Mouse (Mus musculus) cerebellum, adult 9-11 months (tissue): ENCODE data around the gene Arhgap27.
A peak's percentile ranks its signal among the peaks of the same experiment; 100 is the strongest.
"Not testable (repeated sequence)": the region's sequence is repeated elsewhere in the genome, so short reads cannot be mapped to it uniquely, and the experiment has no call there.

ENCODE experiments used
- DNase-seq: peaks from one replicate; pipeline ENCODE4 v3.0.0; 2022

Arhgap27 gene

GRCm38 (mm10) chr11:103332186-103332889 is 31.2 kb downstream of the Arhgap27 start:
- DNase-seq, result peak; percentile 91

- DNase-seq, result peak; percentile 68
Measured at GRCm38 (mm10) chr11:103331502-103332185, 31.8 kb downstream of the Arhgap27 start.

- DNase-seq, result no peak
Measured at GRCm38 (mm10) chr11:103330651-103331319, 32.7 kb downstream of the Arhgap27 start.

GRCm38 (mm10) chr11:103326950-103327349 is 36.5 kb downstream of the Arhgap27 start:
- DNase-seq, result peak; percentile 67

GRCm38 (mm10) chr11:103325172-103325571 is 38.3 kb downstream of the Arhgap27 start:
- DNase-seq, result peak; percentile 66

- no peak for DNase-seq
Measured at GRCm38 (mm10) chr11:103324723-103325122, 38.8 kb downstream of the Arhgap27 start.

- not testable (repeated sequence) for DNase-seq
Measured at GRCm38 (mm10) chr11:103322832-103323231, 40.7 kb downstream of the Arhgap27 start.

- DNase-seq, result no peak
Measured at GRCm38 (mm10) chr11:103320646-103321045, 42.8 kb downstream of the Arhgap27 start.

- DNase-seq, result no peak
Measured at GRCm38 (mm10) chr11:103320196-103320595, 43.3 kb downstream of the Arhgap27 start.

- no peak for DNase-seq
Measured at GRCm38 (mm10) chr11:103318042-103318441, 45.5 kb downstream of the Arhgap27 start.

- DNase-seq, result no peak
Measured at GRCm38 (mm10) chr11:103315379-103315778, 48.1 kb downstream of the Arhgap27 start.

GRCm38 (mm10) chr11:103314736-103315374 is 48.6 kb downstream of the Arhgap27 start:
- no peak for DNase-seq

GRCm38 (mm10) chr11:103313542-103313941 is 50.0 kb downstream of the Arhgap27 start:
- no peak for DNase-seq

GRCm38 (mm10) chr11:103312655-103313255 is 50.7 kb downstream of the Arhgap27 start:
- no peak for DNase-seq

GRCm38 (mm10) chr11:103311960-103312611 is 51.4 kb downstream of the Arhgap27 start:
- no peak for DNase-seq

GRCm38 (mm10) chr11:103309956-103310574 is 53.4 kb downstream of the Arhgap27 start:
- no peak for DNase-seq

- DNase-seq, result no peak
Measured at GRCm38 (mm10) chr11:103307910-103308309, 55.6 kb downstream of the Arhgap27 start.

- no peak for DNase-seq
Measured at GRCm38 (mm10) chr11:103304525-103304924, 59.0 kb downstream of the Arhgap27 start.

- DNase-seq, result no peak
Measured at GRCm38 (mm10) chr11:103294772-103295171, 68.7 kb downstream of the Arhgap27 start.

- DNase-seq, result no peak
Measured at GRCm38 (mm10) chr11:103294066-103294465, 69.4 kb downstream of the Arhgap27 start.

GRCm38 (mm10) chr11:103292890-103293287 is 70.6 kb downstream of the Arhgap27 start:
- DNase-seq, result no peak
